Mouse (Mus musculus) thymus, adult 2 months (tissue): ENCODE data around the gene Cenpx.

Source experiments
- CTCF ChIP-seq: fragments of 200-500 bp; IDR thresholded peaks from 2 replicates; pipeline ENCODE4 v1.5.1; 2012; ENCODE audit warnings: mild to moderate bottlenecking, control low read depth, low read length, moderate library complexity, borderline replicate concordance; ENCODE audit not compliant: control insufficient read depth, poor library complexity, insufficient read depth; ENCODE audit errors: extremely low read depth
- POLR2A ChIP-seq: fragments of 200-500 bp; IDR thresholded peaks from 2 replicates; pipeline ENCODE4 v1.6.1; 2012; ENCODE audit warnings: mild to moderate bottlenecking, low read length, control low read depth, moderate library complexity; ENCODE audit not compliant: control insufficient read depth, poor library complexity, insufficient read depth; ENCODE audit errors: extremely low read depth

DNA sequence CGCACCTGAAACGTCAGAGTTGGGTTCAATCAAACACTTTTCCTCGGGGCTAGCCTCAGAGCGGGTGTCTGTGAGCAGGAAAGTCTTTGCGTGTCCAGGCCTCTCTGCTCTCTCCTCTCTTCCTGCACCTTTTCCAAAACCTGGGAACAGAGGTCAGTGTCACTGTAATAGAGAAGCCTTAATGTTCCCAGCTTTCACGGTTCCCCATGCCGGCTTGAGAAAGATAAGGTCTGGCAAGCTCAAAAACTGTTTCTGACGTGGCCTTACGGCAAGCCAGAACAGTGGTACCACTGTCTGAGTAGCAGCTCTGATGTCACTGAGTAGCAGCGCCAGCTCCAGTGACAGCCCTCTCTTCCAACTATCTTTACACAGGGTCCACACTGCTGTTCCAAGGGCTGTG lies 1.0 kb upstream of the Cenpx start:
- TF ChIP-seq CTCF (no peak), POLR2A (no peak)
